Mouse (Mus musculus) adrenal gland, adult 8-10 months (tissue): ENCODE measurements at regions not wholly inside any gene's neighbourhood (a gene's known extent, or its start where the extent isn't known, plus 50 kb on each side); places are given as distances from the start of the nearest gene placed in this dataset.
A peak's percentile ranks its signal among the peaks of the same experiment; 100 is the strongest.

ENCODE experiments used
- DNase-seq: peaks from one replicate; pipeline ENCODE4 v3.0.0; 2022

DNA sequence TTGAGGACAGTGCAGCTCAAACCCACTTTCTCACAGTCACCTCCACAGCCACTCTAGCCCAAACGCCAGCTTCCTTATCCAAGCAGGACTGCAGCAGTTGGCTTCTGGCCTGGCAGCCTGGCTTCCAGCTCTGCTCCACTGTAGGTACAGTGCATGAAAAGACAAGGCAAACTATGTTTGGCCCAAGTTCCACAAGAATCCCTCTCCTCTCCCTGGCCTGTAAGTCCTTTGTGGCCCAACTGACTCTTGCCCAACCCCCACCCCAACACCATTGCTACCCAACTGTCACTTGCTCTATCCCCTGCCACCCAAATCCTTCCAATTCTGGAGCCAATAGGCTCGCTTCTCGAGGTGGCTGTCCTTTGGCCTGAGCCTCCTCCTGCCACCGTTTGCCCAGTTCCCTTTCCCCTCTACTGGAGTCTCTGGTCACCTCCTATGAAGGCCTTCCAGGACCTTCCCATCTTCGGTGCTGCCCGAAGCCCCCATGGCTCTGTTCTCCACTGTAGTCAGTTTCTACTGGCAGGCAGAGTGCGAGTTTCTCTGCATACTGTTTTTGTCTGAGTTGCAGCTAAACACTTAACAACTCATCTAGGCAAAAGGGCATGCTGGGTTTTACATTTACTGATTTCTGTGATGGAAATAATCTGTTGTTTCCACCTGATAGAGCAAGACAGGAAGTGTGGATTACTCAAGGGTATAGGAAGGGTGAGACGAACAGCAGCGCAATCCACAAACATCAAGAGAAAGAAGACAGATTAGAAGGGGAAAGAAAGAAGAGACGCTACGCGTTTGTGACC lies 84.4 kb upstream of the Ptpn1 start:
- DNase-seq = no peak

DNA sequence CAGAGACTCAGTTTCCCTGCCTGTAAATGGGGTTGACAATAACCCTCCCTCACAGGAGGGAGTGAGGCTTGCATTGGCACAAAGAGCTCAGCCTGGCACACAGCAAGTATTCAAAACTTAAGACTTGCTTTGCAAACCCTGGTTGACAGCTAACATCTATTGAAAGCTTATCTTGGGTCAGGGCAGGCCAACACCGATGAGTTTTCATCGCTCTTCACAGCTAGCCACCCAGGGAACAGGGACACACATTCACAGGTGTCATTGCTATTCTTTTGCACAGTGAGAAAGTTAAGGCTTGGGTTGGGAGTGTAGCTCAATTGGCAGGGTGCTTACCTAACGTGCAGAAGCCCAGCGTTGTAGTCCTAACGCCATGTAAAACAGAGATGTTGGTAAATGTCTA lies 86.5 kb upstream of the Ptpn1 start:
- no peak for DNase-seq

DNA sequence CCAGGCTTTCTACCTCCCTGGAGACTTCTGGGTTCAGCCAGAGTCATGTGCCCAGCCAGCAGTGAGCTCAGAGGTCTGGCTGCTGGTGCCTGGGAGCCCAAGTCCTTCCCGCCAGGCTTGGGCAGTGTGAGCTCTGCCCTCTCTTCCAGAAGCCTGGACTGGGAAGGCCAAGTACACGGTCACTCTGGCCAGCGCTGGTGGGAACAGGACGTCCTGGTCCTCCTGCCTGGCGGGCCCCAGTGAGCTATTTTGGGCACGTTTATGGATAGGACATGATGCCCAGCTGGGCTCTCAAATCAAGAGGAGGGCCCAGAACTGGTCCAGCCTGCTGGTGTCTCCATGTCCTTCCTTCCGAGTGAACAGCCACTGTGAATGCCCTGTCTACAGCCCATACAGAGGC lies 87.3 kb upstream of the Ptpn1 start:
- DNase-seq = peak; percentile 70

DNA sequence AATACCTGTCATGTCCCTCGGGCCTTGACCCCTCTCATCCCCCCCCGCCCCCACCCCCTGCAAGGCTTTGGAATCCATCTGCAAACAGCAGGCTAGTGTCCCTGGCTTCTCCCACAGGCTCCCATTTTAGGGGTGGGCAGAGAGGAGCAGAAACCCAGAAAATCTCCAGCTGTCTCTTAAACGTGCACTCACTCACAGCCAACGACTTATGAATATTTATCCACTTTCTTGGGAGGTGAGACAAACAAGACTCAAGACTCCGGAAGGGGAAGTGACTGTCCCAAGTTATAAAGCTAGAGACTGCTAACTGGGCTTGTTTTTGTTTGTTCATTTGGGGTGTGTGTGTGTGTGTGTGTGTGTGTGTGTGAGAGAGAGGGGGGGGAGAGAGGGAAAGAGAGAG lies 87.9 kb upstream of the Ptpn1 start:
- DNase-seq = no peak

DNA sequence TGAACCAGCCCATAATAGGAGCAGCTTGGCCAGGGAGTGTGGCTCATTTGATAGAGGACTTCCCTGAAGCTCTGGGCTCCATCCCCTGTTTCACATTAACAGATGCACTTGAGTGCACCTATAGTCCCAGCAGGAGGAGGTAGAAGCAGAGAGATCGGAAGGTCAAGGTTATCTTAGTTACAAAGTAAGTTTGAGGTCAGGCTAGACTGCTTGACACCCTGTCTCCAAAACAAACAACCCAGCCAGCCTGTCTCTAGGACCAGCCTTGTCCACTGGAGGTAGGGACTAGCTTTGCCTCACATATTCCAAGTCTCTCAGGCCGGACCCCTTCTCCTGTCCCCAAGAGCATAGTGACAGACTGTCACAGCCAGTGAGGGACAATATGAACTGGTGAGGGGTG lies 88.9 kb upstream of the Ptpn1 start:
- DNase-seq = no peak

DNA sequence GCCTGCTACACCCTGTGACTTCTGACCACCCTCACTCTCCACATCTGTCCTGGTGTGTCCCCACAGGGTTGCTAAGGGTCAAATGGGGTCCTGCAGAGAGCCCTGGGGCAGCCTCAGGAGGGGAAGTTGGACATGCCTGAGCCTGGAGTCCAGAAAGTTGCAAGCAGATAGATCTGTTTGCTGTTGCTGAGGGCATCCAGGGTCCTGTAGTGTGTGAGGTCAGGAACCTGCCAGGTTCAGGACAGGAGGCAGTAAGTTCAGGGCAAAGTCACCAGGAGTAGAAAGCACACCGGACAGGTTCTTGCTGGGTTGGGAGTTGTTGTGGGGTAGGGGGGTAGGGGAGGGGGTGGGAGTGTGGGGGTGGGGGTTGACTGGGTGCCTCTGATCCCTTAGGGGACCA lies 89.4 kb upstream of the Ptpn1 start:
- no peak for DNase-seq

DNA sequence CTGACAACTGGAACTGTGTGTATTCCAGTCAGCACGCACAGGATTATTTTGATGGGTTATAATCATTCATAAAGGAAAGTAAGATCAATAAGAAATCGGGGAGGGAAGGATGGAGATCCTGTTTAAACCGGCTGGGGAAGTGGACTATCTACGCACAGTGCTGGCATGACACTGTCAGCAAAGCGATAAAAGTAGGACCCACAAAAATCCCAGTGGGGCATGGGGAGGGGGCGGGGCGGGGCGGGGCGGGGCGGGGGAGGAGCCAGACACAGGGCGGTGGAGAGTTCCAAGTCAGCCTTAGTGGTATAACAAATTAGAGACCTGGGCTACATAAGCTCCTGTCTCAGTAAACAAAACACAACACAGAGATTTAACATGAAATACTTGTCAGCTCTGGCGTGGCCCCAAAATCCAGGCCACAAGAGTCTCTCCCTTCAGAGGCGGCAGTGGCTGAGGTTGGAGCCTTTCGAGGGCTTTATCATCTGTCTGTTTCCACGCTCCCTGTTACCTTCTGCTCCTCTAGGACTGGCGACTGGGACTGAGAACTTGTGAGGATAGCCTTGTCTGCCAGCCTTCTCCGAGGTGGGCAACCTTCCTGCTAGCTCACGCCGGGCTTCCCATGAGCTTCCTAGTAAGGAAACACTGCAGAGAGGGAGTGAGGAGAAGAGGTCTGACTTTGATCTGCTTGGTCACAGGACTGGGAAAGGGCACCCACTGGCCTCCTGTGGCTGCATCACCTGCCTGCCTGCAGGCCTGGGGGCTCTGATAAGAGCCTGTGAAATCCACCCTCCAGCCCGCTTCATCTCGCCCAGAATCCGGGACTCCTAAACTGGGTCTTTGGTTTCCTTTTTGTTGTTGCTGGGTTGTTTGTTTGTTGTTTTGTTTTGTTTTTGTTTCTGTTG lies 90.3 kb upstream of the Ptpn1 start:
- DNase-seq = no peak

DNA sequence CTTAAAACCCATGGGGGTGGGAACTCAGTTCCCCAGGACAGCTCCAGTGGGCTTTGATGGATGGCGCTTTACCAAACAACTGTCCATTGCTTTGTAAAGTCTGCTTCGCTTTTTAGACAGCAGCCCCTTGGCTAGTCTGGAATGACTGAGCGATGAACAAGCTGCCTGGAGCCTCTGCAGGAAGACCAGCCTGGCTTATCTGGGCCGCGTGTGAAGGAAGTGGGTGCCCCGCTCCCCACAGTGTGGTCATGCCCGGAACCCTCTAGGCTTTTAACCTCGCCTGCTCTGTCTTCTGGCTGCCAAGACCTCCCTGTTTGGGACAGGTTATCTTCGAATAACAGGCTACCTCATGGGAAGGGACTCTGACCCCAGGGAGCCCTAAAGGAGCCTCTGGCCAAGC lies 91.5 kb upstream of the Ptpn1 start:
- no peak for DNase-seq

DNA sequence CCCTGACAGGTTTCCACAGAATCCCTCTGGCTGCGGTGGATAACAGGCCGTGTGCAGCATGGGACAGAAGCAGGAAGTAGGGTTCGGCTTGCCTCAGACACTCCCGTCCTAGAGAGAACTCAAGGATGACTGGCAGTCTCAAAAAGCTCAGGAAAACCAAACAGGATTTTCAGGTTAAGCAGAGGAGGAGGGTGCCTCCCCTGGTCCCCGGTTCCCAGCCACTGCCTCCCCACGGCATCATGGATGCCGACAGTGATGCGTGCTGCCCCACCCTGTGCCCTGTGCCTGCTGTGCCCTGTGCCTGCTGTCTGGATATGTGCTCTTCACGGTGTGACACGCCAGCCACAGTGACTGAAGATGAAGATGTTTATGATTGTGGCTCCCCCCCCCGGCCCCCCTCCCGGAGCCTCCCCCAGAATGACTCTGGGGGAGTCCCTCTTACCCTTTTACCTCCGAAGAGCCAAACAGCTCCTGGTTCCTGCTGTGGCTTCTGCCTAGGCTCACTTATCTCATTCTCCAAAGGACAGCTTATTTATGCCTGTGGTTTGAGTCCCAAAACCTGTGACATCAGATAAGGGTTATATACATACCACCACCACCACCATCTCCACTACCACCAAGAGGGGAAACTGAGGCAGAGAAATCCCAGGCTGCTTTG lies 92.4 kb upstream of the Ptpn1 start:
- DNase-seq = no peak

DNA sequence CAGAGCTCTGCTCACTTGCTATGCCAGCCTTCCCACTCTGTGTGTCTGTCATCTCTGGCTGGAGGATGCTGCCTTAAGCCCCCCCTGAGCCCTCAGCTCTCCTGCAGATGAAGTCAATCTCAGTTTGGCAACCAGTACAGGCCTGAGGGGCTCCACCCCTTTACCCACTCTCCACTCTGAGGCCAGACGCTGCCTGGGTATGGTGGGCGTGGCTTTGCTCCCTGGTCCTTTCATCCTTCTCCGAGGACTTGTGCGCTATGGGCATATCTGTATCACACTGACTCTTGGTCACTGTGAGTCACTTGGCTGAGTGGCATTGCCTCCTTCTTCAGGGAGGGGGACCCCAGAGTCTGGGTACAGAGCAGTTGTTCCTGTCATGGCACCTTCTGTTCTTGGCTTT lies 94.3 kb upstream of the Ptpn1 start:
- no peak for DNase-seq

DNA sequence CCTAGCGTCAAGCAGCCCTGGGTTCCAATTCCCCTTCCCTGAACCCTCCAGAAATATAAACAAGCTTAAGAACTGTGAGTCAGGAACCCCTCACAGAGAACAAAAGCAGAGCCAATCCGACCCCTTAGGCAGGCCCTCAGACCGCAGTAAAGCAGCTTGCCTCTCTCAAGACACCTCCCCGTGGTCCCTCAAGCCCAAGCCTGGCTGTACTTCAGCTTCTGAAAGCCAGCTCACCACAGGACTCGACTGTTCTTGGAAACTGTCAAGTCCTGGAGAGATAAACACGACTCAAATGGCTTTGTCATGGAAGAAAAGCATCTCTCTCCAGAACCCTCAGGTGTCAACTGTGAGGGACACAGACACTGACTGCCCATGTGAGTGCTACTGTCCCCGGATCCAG lies 95.2 kb upstream of the Ptpn1 start:
- no peak for DNase-seq

DNA sequence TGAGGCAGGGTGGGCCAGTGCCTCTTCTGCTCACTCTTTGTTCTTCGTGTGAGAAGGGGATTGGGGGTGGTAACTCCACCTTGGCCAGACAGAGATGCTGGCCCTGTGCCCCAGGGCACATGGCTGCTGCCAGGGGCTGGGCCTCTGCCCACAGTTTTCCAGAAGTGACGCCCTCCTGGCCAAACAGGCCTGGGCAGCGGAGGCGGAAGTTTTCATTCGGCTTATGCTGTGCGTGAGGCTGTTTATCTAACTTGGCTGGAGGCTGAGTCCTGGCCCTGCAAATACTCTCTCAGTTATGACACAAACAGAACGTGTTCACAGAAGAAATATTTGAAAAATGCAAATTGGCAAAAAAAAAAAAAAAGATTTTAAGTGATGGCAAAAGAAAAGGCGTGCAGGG lies 97.3 kb upstream of the Ptpn1 start:
- DNase-seq = no peak

DNA sequence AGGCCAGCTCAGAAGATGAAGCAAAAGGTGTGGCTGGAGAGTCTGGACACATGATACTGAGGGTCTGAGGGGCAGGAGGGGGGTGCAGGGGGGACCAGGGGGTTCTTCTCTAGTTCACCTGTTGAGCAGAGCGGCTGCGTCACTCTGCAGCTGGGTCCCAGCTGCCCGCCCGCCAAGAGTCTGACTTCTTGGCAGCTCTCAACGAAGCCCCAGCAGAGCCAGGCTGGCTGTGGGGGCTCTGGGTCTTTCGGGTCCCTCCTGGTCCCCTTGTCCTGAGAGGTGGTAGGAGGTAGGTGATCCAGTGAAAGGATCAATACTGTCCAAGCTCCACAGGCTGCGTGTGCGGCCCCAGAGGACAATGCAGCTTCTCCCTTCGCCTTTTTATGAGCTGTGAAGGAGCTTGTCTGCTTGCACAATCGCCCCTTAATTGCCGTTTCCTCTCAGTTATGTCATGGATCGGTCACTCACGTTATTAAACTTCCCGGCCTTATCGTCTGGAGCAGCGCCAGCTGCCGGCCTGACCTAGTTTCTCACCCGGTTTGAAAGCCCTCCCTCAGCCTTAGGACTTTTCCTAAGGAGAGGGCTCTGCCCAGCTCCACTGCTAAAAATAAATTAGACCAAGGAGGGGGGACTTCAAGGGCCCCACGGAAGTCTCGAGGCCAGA lies 98.4 kb upstream of the Ptpn1 start:
- peak; percentile 86 for DNase-seq

DNA sequence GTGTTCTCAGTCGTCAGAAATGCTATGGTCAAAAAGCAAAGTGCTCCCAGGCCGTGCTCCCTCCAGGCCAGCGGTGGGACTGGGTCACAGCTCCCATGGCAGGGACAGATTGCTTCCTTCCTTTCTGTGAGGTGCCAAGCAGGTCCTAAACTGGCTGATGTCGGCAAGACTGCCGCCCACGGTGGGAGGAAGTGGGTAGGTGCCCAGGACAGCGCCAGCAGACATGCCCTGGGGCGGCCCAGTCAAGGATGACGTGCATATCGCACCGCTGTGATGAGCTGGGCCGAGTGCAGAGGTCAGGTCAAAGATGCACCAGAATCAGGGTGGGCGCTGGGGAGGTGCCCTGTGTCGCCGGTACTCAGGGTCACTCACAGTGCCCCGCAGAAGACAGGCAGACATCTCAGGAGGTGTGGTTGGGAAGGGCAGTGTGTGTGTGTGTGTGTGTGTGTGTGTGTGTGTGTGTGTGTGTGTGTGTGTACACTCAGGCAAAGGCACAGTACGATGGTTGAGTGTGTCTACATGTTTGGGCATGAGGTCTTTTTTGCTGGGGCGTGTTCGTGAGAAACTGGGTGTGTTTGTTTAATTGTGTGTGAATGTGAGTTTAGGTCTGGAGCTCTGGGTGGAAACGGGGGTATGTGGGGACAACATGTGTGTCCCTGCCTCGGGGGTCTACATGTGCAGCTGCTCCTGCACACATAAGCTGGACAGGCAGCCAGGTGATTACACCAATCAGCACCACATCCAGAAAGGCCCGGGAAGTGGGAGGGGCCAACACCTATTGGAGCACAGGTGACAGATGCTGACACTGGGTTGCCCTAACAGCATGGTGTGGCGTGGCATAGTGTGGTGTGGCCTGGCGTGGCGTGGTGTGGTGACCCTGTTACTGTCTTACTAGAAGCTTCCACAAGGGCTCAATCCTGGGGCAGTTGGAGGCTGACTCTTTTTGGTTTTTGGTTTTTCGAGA lies 100.5 kb upstream of the Ptpn1 start:
- no peak for DNase-seq

DNA sequence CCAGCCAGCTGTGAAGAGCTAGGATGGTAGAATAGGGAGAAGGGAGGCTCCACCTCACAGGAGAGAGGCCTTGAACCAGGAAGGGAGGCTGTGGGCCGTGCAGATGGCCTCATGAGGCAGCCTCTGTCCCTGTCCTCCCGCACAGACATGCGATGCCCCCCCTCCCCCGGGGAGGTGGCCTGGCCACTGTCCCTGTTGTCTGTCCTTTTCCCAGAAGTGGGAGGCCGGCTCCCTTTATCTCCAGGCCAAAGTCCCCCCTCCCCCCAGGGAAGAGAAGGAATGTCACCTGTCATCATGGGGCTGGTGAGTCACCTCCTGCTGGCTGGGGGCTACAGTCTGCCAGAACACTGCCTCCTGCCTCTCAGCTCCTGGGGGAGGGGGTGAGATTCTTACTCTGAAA lies 103.6 kb upstream of the Ptpn1 start:
- peak; percentile 75 for DNase-seq

DNA sequence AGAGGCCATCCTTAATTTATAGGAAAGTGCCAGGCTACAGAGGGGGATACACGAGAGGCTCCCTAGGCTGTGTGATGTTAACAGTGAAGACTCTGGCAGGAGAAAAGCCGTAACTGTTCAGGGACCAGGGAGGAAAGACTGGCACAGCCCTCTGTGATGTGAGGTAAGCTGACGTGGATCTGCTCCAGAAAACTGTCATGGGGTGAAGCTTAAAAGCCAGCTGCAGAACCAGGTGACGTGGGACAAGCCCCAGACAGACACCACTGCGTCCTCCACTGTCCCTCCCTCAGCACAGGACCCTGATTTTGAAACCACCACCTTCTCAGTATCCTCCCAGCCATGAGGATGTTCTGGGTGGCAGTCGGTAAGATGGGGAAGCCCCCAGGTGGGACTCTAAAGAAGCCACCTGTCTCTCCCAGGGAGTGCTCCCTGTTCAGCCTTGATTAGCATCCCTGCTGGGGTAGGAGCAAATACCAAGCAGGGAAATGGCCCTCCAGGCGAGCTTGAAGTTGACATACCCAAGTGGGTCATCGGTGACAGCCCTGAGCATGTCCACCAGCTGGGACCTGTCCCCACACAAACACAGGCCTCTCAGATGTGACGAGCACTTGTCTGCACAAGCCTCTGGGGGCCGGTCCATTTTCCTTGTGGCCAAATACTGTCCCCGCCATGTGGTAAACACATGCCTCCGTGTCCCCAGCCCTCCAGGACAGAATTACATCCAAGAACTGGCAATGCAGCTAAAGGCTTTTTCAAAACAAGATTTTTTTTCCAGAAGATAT lies 104.7 kb upstream of the Ptpn1 start:
- DNase-seq = no peak

DNA sequence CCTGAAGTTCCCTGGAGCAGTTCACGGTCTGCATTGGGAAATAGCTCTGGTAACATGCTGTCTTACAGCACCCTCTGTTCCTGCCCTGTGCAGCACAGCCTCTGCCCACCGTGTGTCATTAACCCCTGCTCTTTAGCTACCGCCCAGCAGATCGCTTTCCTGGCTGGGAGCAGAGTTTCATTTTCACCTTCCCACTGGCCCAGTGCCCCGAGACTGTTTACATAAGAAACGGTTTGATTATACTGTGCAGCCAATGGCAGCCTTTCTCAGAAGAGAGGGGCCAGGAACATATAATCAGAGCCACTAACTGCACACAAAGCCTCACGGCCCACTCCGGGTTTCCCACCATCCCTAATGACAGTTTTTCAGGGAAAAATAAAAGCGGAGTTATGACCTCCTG lies 108.3 kb upstream of the Ptpn1 start:
- no peak for DNase-seq

DNA sequence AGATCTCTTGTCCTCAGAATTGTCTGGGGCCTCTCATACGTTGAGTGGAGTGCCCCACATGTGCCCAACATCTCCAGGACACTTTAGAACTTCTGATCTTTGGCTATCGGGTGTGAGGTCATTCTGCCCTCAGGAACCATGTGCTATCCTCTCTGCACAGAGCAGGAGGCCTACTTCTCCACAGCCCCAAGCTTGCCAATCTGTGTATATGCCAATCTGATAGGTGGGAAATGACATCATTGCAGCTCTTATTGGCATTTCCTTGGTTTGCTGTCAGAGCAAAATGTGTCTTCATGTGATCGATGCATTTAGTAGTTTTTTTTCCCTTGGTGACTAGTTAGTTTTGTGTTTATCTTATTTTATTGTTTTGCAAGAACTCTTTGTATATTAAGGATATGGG lies 108.8 kb upstream of the Ptpn1 start:
- DNase-seq = no peak

DNA sequence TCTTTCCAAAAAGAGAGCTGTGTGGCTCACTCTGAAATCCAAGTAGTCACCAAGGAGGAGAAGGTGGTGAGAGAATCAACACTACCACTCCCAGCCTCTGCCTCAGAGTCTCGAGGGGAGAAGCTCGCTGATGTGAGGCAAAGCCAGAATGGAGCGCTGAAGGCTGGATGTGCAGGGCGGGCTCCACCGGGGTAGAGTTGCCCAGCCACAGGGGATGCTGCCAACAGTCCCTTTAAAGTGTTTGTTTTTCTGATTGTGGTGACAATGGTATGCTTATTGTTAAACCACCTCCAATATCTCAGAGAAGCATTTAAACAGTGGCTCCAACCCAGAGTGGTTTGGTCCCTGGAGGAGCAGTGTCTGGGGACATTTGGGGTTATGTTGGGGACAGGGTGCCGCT lies 110.7 kb upstream of the Ptpn1 start:
- no peak for DNase-seq

DNA sequence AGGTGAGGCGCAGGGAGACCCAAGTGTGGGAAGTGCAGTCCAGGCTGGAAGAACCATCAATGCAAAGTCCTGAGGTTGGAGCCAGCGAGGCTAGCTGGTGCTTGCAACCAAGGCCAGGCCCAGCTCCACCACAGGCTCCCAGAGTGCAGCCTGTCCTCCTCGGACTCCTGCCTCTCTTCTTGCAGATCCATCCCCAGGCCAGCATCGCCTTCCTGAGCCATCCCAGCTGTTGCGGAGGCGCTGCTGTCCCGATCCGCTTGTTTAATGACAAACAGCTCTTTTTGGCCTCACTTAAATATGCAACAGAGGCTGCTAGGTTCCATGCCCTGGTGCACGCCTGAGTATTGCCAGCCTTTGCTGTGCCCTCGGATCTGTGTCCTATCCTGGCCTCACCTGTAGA lies 113.1 kb upstream of the Ptpn1 start:
- DNase-seq = no peak

DNA sequence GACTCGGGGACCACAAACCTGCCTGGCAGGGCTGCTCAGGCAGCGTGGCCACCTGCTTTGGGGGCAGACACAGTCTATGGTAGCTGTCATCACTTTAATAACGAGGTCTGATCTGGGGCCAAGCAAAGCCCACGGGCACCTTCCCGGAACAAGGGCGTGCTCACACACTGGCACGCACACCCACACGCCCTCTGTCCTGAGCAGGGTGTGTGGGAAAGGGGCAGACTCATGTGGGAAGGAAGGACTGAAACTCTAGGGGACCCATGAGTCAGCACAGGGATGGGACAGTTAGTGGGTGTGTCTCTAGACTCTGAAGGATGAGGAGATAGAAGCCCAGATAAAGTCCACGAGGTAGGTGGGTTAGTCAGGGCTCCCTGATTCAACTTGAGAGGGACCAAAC lies 114.8 kb upstream of the Ptpn1 start:
- no peak for DNase-seq
